Mouse (Mus musculus): ENCODE measurements around the gene Etnk2. TPM values are rescaled to one million over a fixed set of nuclear protein-coding genes. Genes with fewer than 3 reads are reported as not detected.

Gene Etnk2
- polyA plus RNA-seq, 1 experiment from 2014 or later: 3.1 TPM

DNA sequence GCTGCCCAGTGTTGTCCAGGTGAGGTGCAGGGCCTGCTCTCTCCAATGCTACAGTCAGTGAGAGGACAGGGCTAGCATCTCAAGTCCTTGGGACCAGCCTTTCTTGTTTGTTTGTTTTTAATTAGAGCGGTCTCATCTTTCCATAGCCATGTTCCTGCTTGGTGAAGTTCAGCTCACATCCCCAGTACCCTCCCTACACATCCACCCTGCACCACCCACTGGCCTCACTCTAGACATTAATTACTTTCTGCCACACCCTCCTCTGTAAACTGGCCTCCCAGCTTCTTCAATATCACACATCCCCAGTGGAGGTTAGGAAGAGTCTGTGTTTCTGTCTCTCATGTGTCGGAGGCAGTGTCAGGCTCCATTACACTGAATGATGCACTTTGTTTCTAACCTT lies 19.0 kb upstream of the Etnk2 start:
- no peak overlapping the region for H3K4me2 ChIP-seq (replicated peaks; ENCODE audit: low read depth, low read length)
- no peak overlapping the region for H3K4me3 ChIP-seq (ENCODE audit: low read depth, low read length)
- H3K9me3 ChIP-seq (ENCODE audit: control insufficient read depth, low read length): no peaks in the 10 kb centered on the region
- no peaks in the 10 kb centered on the region for H3K36me3 ChIP-seq (ENCODE audit: control insufficient read depth, insufficient read depth, low read length)
- H3K9ac ChIP-seq (ENCODE audit: low read depth, low read length): no peak overlapping the region
- H3K4me1 ChIP-seq (replicated peaks; ENCODE audit: control insufficient read depth, insufficient read depth, low read length): no peaks in the 10 kb centered on the region
- 90% methylated on average over 2 of the region's 2 CpGs for WGBS
- H3K27ac ChIP-seq (ENCODE audit: low read depth, low read length): no peak overlapping the region
- no peaks in the 10 kb centered on the region for H3K27me3 ChIP-seq (ENCODE audit: control insufficient read depth, insufficient read depth, low read length)
- DNase-seq (ENCODE audit: low spot score) (no peak), ATAC-seq (ENCODE audit: low FRiP score) (no peak)

- no peak for DNase-seq (ENCODE audit: low spot score)
- 90% methylated on average over 9 of the region's 9 CpGs for WGBS
- H3K4me1 ChIP-seq (replicated peaks; ENCODE audit: control insufficient read depth, insufficient read depth, low read length): no peaks in the 10 kb centered on the region
- no peak overlapping the region for H3K4me3 ChIP-seq (ENCODE audit: low read depth, low read length)
- H3K27ac ChIP-seq (ENCODE audit: low read depth, low read length): no peak overlapping the region
- H3K9me3 ChIP-seq (ENCODE audit: control insufficient read depth, low read length): no peaks in the 10 kb centered on the region
- H3K36me3 ChIP-seq (ENCODE audit: control insufficient read depth, insufficient read depth, low read length): no peaks in the 10 kb centered on the region
- no peak for ATAC-seq (ENCODE audit: low FRiP score)
- H3K4me2 ChIP-seq (replicated peaks; ENCODE audit: low read depth, low read length): no peak overlapping the region
- H3K27me3 ChIP-seq (ENCODE audit: control insufficient read depth, insufficient read depth, low read length): no peaks in the 10 kb centered on the region
- H3K9ac ChIP-seq (ENCODE audit: low read depth, low read length): no peak overlapping the region
Observed at GRCm38 (mm10) chr1:133346531-133346930, 16.8 kb upstream of the Etnk2 start.

GRCm38 (mm10) chr1:133347226-133347625 lies 16.1 kb upstream of the Etnk2 start:
- H3K9ac ChIP-seq (ENCODE audit: low read depth, low read length): no peak overlapping the region
- H3K9me3 ChIP-seq (ENCODE audit: control insufficient read depth, low read length): no peaks in the 10 kb centered on the region
- no peak for ATAC-seq (ENCODE audit: low FRiP score)
- no peaks in the 10 kb centered on the region for H3K4me1 ChIP-seq (replicated peaks; ENCODE audit: control insufficient read depth, insufficient read depth, low read length)
- DNase-seq (ENCODE audit: low spot score): no peak
- H3K27ac ChIP-seq (ENCODE audit: low read depth, low read length): no peak overlapping the region
- H3K4me2 ChIP-seq (replicated peaks; ENCODE audit: low read depth, low read length): no peak overlapping the region
- no peak overlapping the region for H3K4me3 ChIP-seq (ENCODE audit: low read depth, low read length)
- no peaks in the 10 kb centered on the region for H3K27me3 ChIP-seq (ENCODE audit: control insufficient read depth, insufficient read depth, low read length)
- WGBS: 79% methylated on average over 3 of the region's 3 CpGs
- H3K36me3 ChIP-seq (ENCODE audit: control insufficient read depth, insufficient read depth, low read length): no peaks in the 10 kb centered on the region

DNA sequence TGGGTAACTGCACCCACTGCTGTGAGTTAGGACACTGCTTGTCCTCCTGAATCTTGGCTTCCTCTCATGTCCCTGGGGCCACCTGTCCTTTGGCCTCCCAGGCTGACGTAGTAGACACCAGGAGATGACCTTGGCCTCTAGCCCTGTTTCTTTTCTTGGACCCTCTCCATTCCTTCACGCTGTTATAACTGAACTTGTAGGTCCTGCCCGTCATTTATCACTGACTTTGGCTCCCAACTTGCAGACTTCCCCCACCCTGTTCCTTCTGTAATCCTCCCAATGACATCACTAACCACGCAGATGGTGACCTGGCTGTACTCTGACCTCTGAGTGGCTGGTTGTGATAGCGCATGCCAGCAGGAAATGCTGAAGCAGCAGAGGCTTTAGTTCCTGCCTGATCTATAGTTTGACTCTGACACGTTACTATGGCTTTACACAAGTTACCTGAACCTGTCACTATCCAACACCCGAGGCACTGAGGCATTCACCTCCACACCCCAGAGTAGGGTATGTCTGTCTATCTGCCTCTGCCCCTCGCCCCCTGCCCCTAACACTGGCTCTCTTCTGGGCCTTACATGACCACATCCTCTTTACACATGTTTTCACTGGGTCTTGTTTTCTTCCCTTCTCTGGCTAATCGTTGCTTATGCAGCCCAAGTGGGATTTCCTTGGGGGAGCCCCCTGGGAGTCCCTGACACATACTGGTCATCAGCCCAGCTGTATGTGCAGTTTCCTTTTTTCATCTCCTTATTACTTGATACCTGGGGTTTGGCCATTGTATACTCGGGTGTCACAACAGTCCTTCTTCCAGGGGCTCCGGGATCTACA lies 15.5 kb upstream of the Etnk2 start:
- H3K4me2 ChIP-seq (replicated peaks; ENCODE audit: low read depth, low read length): no peak overlapping the region
- ATAC-seq (ENCODE audit: low FRiP score): no peak
- no peak for DNase-seq (ENCODE audit: low spot score)

GRCm38 (mm10) chr1:133350210-133350609 lies 13.2 kb upstream of the Etnk2 start, which contains the start of gene Ren1:
Gene Ren1, plus strand, starts transcription at chr1:133350510.
- no peak for DNase-seq (ENCODE audit: low spot score)
- Histone ChIP-seq H3K27ac (ENCODE audit: low read depth, low read length) (no peak within 1 kb of the TSS), H3K4me3 (ENCODE audit: low read depth, low read length) (no peak within 1 kb of the TSS), H3K9me3 (ENCODE audit: control insufficient read depth, low read length) (no peaks in the 10 kb centered on the region), H3K27me3 (ENCODE audit: control insufficient read depth, insufficient read depth, low read length) (no peaks in the 10 kb centered on the region), H3K4me2 (replicated peaks; ENCODE audit: low read depth, low read length) (no peak within 1 kb of the TSS), H3K36me3 (ENCODE audit: control insufficient read depth, insufficient read depth, low read length) (no peaks in the 10 kb centered on the region), H3K4me1 (replicated peaks; ENCODE audit: control insufficient read depth, insufficient read depth, low read length) (no peaks in the 10 kb centered on the region), H3K9ac (ENCODE audit: low read depth, low read length) (no peak within 1 kb of the TSS)
- 91% methylated on average over 1 of the region's 1 CpGs for WGBS
- ATAC-seq (ENCODE audit: low FRiP score): no peak

More for the DNA sequence above, 15.5 kb upstream of the Etnk2 start:
- WGBS: 78% methylated on average over 11 of the region's 11 CpGs
- H3K4me1 ChIP-seq (replicated peaks; ENCODE audit: control insufficient read depth, insufficient read depth, low read length): no peaks in the 10 kb centered on the region
- no peak overlapping the region for H3K27ac ChIP-seq (ENCODE audit: low read depth, low read length)
- no peaks in the 10 kb centered on the region for H3K27me3 ChIP-seq (ENCODE audit: control insufficient read depth, insufficient read depth, low read length)
- no peaks in the 10 kb centered on the region for H3K9me3 ChIP-seq (ENCODE audit: control insufficient read depth, low read length)
- no peaks in the 10 kb centered on the region for H3K36me3 ChIP-seq (ENCODE audit: control insufficient read depth, insufficient read depth, low read length)
- H3K9ac ChIP-seq (ENCODE audit: low read depth, low read length): no peak overlapping the region
- H3K4me3 ChIP-seq (ENCODE audit: low read depth, low read length): no peak overlapping the region

GRCm38 (mm10) chr1:133351762-133352161 lies 11.6 kb upstream of the Etnk2 start:
- WGBS: 71% methylated on average over 9 of the region's 9 CpGs
- H3K27me3 ChIP-seq (ENCODE audit: control insufficient read depth, insufficient read depth, low read length): no peaks in the 10 kb centered on the region
- no peak overlapping the region for H3K27ac ChIP-seq (ENCODE audit: low read depth, low read length)
- H3K4me1 ChIP-seq (replicated peaks; ENCODE audit: control insufficient read depth, insufficient read depth, low read length): no peaks in the 10 kb centered on the region
- no peaks in the 10 kb centered on the region for H3K36me3 ChIP-seq (ENCODE audit: control insufficient read depth, insufficient read depth, low read length)
- ATAC-seq (ENCODE audit: low FRiP score) (no peak), DNase-seq (ENCODE audit: low spot score) (no peak)
- H3K9ac ChIP-seq (ENCODE audit: low read depth, low read length): no peak overlapping the region
- H3K4me2 ChIP-seq (replicated peaks; ENCODE audit: low read depth, low read length): no peak overlapping the region
- H3K4me3 ChIP-seq (ENCODE audit: low read depth, low read length): no peak overlapping the region
- no peaks in the 10 kb centered on the region for H3K9me3 ChIP-seq (ENCODE audit: control insufficient read depth, low read length)

- H3K4me3 ChIP-seq (ENCODE audit: low read depth, low read length): no peak overlapping the region
- no peak overlapping the region for H3K9ac ChIP-seq (ENCODE audit: low read depth, low read length)
- H3K36me3 ChIP-seq (ENCODE audit: control insufficient read depth, insufficient read depth, low read length): no peaks in the 10 kb centered on the region
- 58% methylated on average over 12 of the region's 12 CpGs for WGBS
- peak; percentile 82 for DNase-seq (ENCODE audit: low spot score)
- H3K9me3 ChIP-seq (ENCODE audit: control insufficient read depth, low read length): no peaks in the 10 kb centered on the region
- no peak overlapping the region for H3K27ac ChIP-seq (ENCODE audit: low read depth, low read length)
- ATAC-seq (ENCODE audit: low FRiP score): no peak
- no peak overlapping the region for H3K4me2 ChIP-seq (replicated peaks; ENCODE audit: low read depth, low read length)
- no peaks in the 10 kb centered on the region for H3K27me3 ChIP-seq (ENCODE audit: control insufficient read depth, insufficient read depth, low read length)
- no peaks in the 10 kb centered on the region for H3K4me1 ChIP-seq (replicated peaks; ENCODE audit: control insufficient read depth, insufficient read depth, low read length)
Observed at GRCm38 (mm10) chr1:133353371-133353809, 10.0 kb upstream of the Etnk2 start.

- DNase-seq (ENCODE audit: low spot score): no peak
- no peak for ATAC-seq (ENCODE audit: low FRiP score)
- no peaks in the 10 kb centered on the region for H3K36me3 ChIP-seq (ENCODE audit: control insufficient read depth, insufficient read depth, low read length)
- no peak overlapping the region for H3K27ac ChIP-seq (ENCODE audit: low read depth, low read length)
- no peaks in the 10 kb centered on the region for H3K4me1 ChIP-seq (replicated peaks; ENCODE audit: control insufficient read depth, insufficient read depth, low read length)
- H3K9ac ChIP-seq (ENCODE audit: low read depth, low read length): no peak overlapping the region
- H3K27me3 ChIP-seq (ENCODE audit: control insufficient read depth, insufficient read depth, low read length): no peaks in the 10 kb centered on the region
- 36% methylated on average over 5 of the region's 5 CpGs for WGBS
- H3K4me2 ChIP-seq (replicated peaks; ENCODE audit: low read depth, low read length): no peak overlapping the region
- no peaks in the 10 kb centered on the region for H3K9me3 ChIP-seq (ENCODE audit: control insufficient read depth, low read length)
- no peak overlapping the region for H3K4me3 ChIP-seq (ENCODE audit: low read depth, low read length)
Observed at GRCm38 (mm10) chr1:133355469-133355868, 7.9 kb upstream of the Etnk2 start.

DNA sequence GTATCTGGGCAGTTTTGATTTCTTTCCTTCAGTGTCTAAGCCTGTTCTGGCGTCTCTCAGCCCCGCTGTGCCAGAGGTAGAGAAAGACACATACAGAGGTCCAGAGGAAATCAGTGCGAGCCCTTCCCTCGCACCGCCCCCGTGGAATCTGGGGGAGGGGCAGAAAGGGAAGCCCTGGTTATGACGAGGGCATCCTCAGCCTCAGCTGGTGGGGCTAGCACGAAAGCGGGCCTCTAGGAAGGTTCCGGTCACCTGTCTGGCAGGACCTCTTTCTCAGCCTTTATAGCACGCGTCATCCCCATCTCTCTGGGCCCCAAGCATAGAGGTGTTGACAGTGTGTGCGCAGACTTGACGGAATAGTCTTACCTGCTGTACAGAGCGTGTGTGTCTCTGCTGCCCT lies 7.5 kb upstream of the Etnk2 start:
- Histone ChIP-seq H3K9ac (ENCODE audit: low read depth, low read length) (no peak overlapping the region), H3K27me3 (ENCODE audit: control insufficient read depth, insufficient read depth, low read length) (no peaks in the 10 kb centered on the region)

More for the DNA sequence above, 7.5 kb upstream of the Etnk2 start:
- DNase-seq (ENCODE audit: low spot score): no peak
- H3K9me3 ChIP-seq (ENCODE audit: control insufficient read depth, low read length): no peaks in the 10 kb centered on the region
- no peaks in the 10 kb centered on the region for H3K4me1 ChIP-seq (replicated peaks; ENCODE audit: control insufficient read depth, insufficient read depth, low read length)
- no peaks in the 10 kb centered on the region for H3K36me3 ChIP-seq (ENCODE audit: control insufficient read depth, insufficient read depth, low read length)
- no peak for ATAC-seq (ENCODE audit: low FRiP score)
- 59% methylated on average over 15 of the region's 15 CpGs for WGBS
- H3K4me3 ChIP-seq (ENCODE audit: low read depth, low read length): no peak overlapping the region
- H3K4me2 ChIP-seq (replicated peaks; ENCODE audit: low read depth, low read length): no peak overlapping the region
- no peak overlapping the region for H3K27ac ChIP-seq (ENCODE audit: low read depth, low read length)
